Mouse (Mus musculus) midbrain, embryonic 10.5 days (tissue): ENCODE results near the gene Uap1l1. TPM values are rescaled to one million over a fixed set of nuclear protein-coding genes. Genes with fewer than 3 reads are reported as not detected.
"Not testable (repeated sequence)": the region's sequence is repeated elsewhere in the genome, so short reads cannot be mapped to it uniquely, and the experiment has no call there.

Source experiments
- DNase-seq: peaks from one replicate; pipeline ENCODE4 v3.0.0-alpha.2; 2017; ENCODE audit warnings: low spot score
- H3K27ac ChIP-seq: fragments of 300-500 bp; sonication (generic); replicated peaks from 2 replicates; pipeline ENCODE4 v1.5.1; 2016; ENCODE audit warnings: mild to moderate bottlenecking
- H3K27me3 ChIP-seq: fragments of 300-500 bp; sonication (generic); 2 replicates; pipeline ENCODE4 v1.6.1; 2016; ENCODE audit warnings: low read depth, mild to moderate bottlenecking; ENCODE audit not compliant: poor library complexity, severe bottlenecking
- H3K36me3 ChIP-seq: fragments of 300-500 bp; sonication (generic); 2 replicates; pipeline ENCODE4 v1.6.1; 2016; ENCODE audit warnings: mild to moderate bottlenecking, moderate library complexity
- H3K4me1 ChIP-seq: fragments of 300-500 bp; sonication (generic); 2 replicates; pipeline ENCODE4 v1.6.1; 2016
- H3K4me3 ChIP-seq: fragments of 300-500 bp; sonication (generic); 2 replicates; pipeline ENCODE4 v1.5.1; 2016; ENCODE audit warnings: mild to moderate bottlenecking, moderate library complexity
- H3K9me3 ChIP-seq: fragments of 300-500 bp; sonication (generic); replicated peaks from 2 replicates; pipeline ENCODE4 v1.6.1; 2016; ENCODE audit warnings: mild to moderate bottlenecking
- WGBS: fragments of 180-500 bp; shearing (Covaris S2); methylation state at CpG from one replicate; pipeline ENCODE4 v1.1.7; 2016; 5-methylcytosine and 5-hydroxymethylcytosine counted together
- polyA plus RNA-seq: library from polyadenylated mRNA; unstranded; fragments of >200 nt; fragmentation: Nextera tagmentation; extraction: Ambion mirVana; gene quantifications from 2 replicates; pipeline ENCODE4 v1.2.1, GENCODE M21; 2016

Uap1l1 gene
- polyA plus RNA-seq: 6.0 and 8.4 TPM in 2 replicates

DNA sequence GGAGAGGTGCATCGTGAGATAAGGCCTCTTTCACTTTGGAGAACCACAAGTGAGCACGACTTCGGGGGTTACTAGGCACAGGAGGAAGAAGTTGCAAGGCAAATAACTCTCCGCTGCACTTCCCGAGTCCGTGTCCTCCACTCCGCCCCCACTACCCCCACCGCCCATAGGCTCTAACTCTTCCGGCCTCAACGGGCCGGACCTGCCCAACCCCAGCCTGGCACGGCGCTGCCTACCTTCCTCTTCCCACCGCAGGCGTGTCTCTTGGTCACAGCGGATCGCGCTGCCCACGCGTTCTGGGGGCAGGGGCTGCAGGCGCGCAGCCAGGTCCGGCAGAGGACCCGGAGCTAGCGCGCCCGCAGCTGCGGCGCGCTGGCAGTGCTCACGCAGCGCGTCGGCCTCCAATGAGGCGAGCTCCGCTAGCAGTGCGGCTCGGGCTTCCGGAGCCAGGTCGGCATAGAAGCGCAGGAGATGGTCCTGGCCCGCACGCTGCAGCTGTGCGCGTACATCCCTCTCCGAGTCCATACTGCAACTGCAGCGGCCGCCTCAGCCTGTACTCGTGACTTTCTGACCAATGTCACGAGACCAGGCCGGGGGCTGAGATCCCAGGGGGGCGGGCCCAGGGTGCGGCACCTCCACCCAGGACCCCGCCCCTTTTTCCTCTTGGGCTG lies at the start of gene Uap1l1:
Gene Uap1l1, minus strand, starts transcription at position 592 of the 671 bp plus-strand sequence.
- peak within 1 kb of the TSS; percentile 76; the same call in 1 of the 2 replicates for H3K27ac ChIP-seq
- peak within 1 kb of the TSS; percentile 70 for H3K4me3 ChIP-seq
- peaks cover 14% of the 10 kb centered on the region for H3K4me1 ChIP-seq
- peak; percentile 66 for DNase-seq
- H3K9me3 ChIP-seq: no peaks in the 10 kb centered on the region
- H3K36me3 ChIP-seq: no peaks in the 10 kb centered on the region
- H3K27me3 ChIP-seq: peaks cover 50% of the 10 kb centered on the region
- WGBS: under 1% methylated on average over 54 of the region's 54 CpGs

DNA sequence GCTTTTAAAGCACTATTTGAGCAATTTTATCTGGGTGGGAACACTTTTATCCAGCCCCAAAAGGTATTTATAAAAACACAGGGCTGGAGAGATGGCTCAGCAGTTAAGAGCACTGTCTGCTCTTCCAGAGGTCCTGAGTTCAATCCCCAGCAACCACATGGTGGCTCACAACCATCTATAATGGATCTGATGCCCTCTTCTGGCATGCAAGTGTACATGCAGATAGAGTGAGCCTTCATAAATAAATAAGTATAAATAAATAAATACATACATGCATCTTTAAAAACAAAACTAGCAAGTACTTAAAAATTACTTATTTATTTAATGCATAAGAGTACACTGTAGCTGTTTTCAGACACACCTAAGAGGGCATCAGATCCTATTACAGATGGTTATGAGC lies 48.0 kb upstream of the Uap1l1 start:
- not testable (repeated sequence) for H3K27me3 ChIP-seq, DNase-seq, H3K27ac ChIP-seq, H3K4me3 ChIP-seq, H3K4me1 ChIP-seq, H3K9me3 ChIP-seq
- H3K36me3 ChIP-seq: peaks cover 14% of the 10 kb centered on the region

DNA sequence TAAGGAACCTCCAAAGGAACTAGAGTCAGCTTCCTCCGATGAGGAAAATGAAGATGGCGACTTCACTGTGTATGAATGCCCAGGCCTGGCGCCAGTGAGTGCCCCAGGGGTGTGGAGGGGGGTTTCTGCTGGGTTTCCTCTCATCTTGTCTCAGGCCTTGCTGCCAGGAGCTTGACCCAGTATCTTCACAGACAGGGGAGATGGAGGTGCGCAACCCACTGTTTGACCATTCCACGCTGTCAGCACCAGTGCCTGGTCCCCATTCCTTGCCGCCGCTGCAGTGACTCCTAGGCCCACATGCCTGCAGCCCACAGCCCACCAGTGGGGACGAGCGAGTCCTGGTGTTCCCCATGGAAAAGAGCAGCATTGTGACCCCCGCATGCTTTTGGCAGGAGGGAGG lies 43.4 kb upstream of the Uap1l1 start:
- peaks cover 33% of the 10 kb centered on the region for H3K36me3 ChIP-seq
- peaks cover 9% of the 10 kb centered on the region; the same call in 1 of the 2 replicates for H3K27me3 ChIP-seq
- H3K9me3 ChIP-seq: no peaks in the 10 kb centered on the region
- no peak overlapping the region for H3K4me3 ChIP-seq
- no peak for DNase-seq
- no peak overlapping the region for H3K27ac ChIP-seq
- WGBS: 85% methylated on average over 10 of the region's 10 CpGs
- H3K4me1 ChIP-seq: peaks cover 16% of the 10 kb centered on the region

DNA sequence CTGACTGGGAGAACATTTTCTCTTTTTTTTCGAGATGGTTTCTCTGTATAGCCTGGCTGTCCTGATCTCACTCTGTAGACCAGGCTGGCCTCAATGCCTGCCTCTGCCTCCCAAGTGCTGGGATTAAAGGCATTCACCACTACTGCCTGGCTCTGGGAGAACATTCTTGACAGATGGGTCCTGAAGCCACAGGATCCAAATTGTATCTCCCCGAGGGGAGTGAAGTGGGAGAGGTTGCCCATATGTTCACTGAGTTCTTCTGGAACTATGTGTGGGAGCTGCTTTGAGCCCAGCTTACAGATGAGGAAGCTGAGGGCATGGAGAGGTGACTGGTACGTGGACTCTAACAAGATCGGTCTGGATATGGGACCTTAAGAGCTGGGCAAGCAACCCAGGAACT lies 38.5 kb upstream of the Uap1l1 start:
- H3K4me1 ChIP-seq: peaks cover 42% of the 10 kb centered on the region
- H3K27ac ChIP-seq: peak overlapping the region; percentile 88; the same call in 1 of the 2 replicates
- H3K9me3 ChIP-seq: no peaks in the 10 kb centered on the region
- 86% methylated on average over 4 of the region's 4 CpGs for WGBS
- no peak for DNase-seq
- peaks cover 53% of the 10 kb centered on the region for H3K27me3 ChIP-seq
- H3K4me3 ChIP-seq: peak overlapping the region; percentile 83
- H3K36me3 ChIP-seq: peaks cover 25% of the 10 kb centered on the region

DNA sequence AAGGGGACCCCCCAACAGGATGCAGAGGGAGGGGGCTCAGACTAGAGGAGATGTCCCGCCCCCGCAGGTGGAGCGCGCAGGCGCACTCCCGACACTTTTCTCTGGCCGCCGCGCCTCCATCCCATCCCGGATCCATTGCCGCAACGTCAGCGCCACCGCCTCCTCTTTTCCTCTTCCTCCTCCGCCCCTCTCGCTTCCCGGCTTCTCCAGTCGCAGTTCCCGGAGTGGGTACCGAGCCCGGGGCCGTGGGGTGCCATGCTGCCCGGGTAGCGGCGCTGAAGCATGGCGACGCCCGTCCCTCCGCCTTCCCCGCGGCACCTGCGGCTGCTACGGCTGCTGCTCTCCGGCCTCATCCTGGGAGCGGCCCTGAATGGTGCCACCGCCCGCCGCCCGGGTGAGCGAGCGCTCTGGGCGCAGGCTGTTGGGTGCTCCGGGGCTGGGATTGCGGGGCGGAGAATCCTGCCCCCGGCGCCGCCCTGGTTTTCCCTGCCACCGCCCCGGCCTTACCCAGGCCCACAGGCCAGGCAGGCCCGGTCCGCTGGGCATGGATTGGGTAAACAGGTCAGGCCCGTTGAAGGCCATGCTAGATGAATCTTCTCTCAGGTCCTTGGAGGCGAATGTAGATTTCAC lies 37.6 kb upstream of the Uap1l1 start:
- Histone ChIP-seq H3K4me1 (peaks cover 42% of the 10 kb centered on the region), H3K9me3 (no peaks in the 10 kb centered on the region), H3K36me3 (peaks cover 17% of the 10 kb centered on the region), H3K27ac (peak overlapping the region; percentile 88), H3K4me3 (peak overlapping the region; percentile 83), H3K27me3 (peaks cover 62% of the 10 kb centered on the region)
- DNase-seq: peak; percentile 74
- under 1% methylated on average over 54 of the region's 54 CpGs for WGBS

DNA sequence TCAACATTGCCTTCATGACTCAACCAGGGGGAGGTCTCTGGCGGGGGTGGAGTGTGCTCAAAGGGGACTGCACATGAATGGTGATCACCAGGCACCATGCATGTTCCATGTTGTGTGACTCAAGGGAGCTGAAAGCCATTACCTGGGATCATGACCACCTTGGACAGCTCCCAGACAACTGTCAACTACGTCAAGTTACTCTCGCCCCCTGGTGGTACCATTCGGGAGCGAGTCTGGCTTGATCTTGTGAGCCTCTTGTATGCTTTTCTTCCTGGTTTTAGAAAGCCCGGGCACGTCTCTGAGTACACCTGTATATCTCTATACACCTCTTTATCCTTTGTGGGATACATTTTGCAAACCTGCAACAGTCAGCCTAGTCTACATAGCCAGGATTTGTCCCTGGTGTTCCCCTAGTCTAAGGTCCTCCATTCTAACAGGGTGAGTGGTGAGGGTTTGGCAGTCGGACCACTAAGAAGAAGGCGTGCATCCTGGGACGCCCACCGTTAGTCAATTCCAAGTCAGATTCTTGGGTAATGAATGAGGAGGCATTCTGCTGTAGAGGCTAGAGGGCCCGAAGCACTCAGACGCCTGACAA lies 37.0 kb upstream of the Uap1l1 start:
- Histone ChIP-seq H3K4me3 (peak overlapping the region; percentile 83), H3K36me3 (peaks cover 10% of the 10 kb centered on the region; the same call in 1 of the 2 replicates), H3K27me3 (peaks cover 68% of the 10 kb centered on the region), H3K9me3 (no peaks in the 10 kb centered on the region), H3K4me1 (peaks cover 40% of the 10 kb centered on the region), H3K27ac (peak overlapping the region; percentile 88)
- DNase-seq: peak; percentile 81
- 1% methylated on average over 13 of the region's 13 CpGs for WGBS

DNA sequence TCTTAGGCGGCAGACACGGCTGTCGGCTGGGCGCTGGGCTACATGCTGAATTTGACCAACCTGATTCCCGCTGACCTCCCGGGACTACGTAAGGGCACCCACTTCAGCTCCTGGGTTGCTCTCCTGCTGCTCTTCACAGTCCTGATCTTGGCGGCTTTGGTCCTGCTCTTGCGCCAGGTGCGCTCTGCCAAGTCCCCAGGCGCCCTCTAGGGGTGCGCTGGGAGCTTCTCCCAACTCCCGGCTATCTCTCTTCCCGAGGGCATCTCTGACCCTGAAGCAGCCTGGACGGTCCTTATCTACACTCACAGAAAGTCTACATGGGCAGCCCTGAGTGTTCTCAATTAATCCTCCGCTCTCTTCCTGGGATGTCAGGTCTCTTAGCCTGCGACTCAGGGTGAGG lies 35.3 kb upstream of the Uap1l1 start:
- peak; percentile 37 for DNase-seq
- Histone ChIP-seq H3K9me3 (no peaks in the 10 kb centered on the region), H3K27me3 (peaks cover 85% of the 10 kb centered on the region), H3K4me1 (peaks cover 43% of the 10 kb centered on the region), H3K4me3 (peak overlapping the region; percentile 38), H3K36me3 (0 out of 2 replicates have a peak, but pooled peaks cover 4% of the 10 kb centered on the region), H3K27ac (no peak overlapping the region)
- 3% methylated on average over 17 of the region's 17 CpGs for WGBS

DNA sequence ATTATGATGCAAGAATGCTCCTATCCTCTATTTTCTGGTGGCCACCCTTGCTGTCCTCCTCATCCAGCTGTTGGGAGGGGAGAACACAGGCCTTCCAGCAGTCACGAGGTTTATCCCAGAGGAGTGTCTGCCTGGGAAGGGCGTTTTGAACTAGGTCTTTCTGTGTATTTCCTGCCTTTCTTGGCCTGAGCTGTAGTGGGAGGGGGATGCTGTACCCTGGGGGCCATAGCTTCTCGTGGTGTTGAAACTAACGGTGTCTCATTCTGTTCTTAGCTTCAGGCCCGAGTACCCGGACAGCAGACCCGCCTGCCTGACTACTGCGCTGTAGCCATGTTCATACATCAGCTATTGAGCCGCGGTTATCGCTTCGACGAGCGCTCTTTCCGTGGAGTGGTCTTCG lies 34.8 kb upstream of the Uap1l1 start:
- H3K27ac ChIP-seq: no peak overlapping the region

DNA sequence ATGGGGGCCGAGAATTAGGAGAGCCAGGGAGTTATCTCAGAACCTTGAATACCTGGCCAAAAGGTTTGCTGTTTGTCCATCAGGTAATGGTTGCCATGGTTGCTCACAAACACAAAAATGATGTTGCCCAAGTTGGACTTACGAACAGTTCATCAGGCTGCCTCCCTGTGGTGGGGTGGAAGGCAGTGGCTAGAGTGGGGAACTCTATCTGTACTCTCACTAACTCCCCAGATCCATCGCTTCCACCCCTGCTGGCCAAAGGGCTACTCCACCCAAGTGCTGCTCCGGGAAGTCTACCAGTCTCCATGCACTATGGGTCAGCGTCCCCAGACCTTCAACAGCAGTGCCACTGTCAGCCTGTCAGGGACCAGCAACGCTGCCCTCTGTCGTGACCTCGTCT lies 33.6 kb upstream of the Uap1l1 start, which contains the start of gene Npdc1:
Gene Npdc1, plus strand, starts transcription at position 301 of the 400 bp plus-strand sequence.
- H3K27me3 ChIP-seq: peaks cover 95% of the 10 kb centered on the region
- H3K36me3 ChIP-seq: no peaks in the 10 kb centered on the region
- H3K4me1 ChIP-seq: peaks cover 47% of the 10 kb centered on the region
- no peak within 1 kb of the TSS for H3K27ac ChIP-seq
- no peak for DNase-seq
- WGBS: 65% methylated on average over 8 of the region's 8 CpGs
- no peak within 1 kb of the TSS for H3K4me3 ChIP-seq
- H3K9me3 ChIP-seq: no peaks in the 10 kb centered on the region

More for the DNA sequence above, 34.8 kb upstream of the Uap1l1 start:
- WGBS: 28% methylated on average over 16 of the region's 16 CpGs
- no peak for DNase-seq
- 0 out of 2 replicates have a peak, but pooled peaks cover 4% of the 10 kb centered on the region for H3K36me3 ChIP-seq
- H3K27me3 ChIP-seq: peaks cover 90% of the 10 kb centered on the region
- H3K4me3 ChIP-seq: peak overlapping the region; percentile 38
- H3K4me1 ChIP-seq: peaks cover 48% of the 10 kb centered on the region
- no peaks in the 10 kb centered on the region for H3K9me3 ChIP-seq

DNA sequence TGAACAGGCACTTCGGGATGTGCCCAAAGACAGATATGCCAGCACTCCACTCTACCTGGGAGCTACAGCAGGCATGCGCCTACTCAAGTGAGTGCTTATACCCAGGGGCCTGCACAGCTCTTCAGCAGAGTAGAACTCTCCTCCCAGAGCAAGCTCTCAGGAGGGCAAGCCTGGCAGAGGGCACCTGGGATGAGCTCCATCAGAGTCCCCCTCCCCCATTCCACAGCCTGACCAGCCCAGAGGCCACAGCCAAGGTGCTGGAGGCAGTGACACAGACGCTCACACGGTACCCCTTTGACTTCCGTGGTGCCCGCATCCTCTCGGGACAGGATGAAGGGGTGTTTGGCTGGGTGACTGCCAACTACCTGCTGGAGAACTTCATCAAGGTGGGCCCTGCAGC lies 32.6 kb upstream of the Uap1l1 start:
- Histone ChIP-seq H3K36me3 (no peaks in the 10 kb centered on the region), H3K4me3 (no peak overlapping the region)
- DNase-seq: no peak

DNA sequence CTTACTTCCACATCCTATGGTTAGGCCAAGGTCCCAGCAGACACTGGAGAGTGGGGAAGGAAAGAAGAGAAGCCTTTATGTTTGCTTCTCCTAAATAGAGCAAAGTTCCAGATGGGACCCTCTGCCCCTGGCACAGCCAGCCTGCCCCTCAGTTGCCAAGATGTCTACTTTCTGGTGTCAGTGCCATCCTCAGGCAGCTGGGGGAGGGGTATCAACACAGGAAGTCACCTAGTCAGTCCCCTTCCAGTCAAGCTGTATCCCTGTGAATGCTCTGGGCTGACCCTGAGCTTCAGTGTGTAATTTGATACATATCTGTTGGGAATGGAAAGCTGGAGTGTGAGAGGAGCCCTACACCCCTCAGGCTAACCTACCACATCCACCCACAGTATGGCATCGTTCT lies 31.5 kb upstream of the Uap1l1 start:
- Histone ChIP-seq H3K4me1 (peaks cover 27% of the 10 kb centered on the region), H3K4me3 (no peak overlapping the region), H3K36me3 (no peaks in the 10 kb centered on the region), H3K27me3 (peaks cover 84% of the 10 kb centered on the region), H3K9me3 (no peaks in the 10 kb centered on the region), H3K27ac (no peak overlapping the region)
- WGBS: 75% methylated on average over 1 of the region's 1 CpGs
- DNase-seq: no peak

More for the DNA sequence above, 32.6 kb upstream of the Uap1l1 start:
- WGBS: 93% methylated on average over 7 of the region's 7 CpGs
- Histone ChIP-seq H3K9me3 (no peaks in the 10 kb centered on the region), H3K27me3 (peaks cover 89% of the 10 kb centered on the region), H3K4me1 (peaks cover 37% of the 10 kb centered on the region), H3K27ac (no peak overlapping the region)

DNA sequence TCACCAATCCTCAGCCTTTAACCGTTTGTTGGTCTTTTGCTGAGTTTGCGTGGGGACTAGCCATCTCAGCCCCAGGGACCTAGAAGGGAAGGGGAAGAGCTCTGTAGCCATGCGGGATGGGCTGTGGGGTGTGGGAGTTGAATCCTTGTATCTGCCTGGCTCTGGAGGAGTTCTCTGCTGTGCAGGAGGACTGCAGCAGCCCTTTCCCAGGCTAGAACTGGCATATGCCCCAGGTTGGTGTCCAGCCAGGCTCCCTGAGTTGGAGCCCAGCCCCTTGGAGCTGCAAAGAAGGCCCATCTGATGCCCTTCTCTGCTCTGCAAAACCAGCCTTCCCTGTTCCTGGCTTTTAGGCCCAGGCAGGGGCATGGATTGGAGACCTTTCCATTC lies 31.1 kb upstream of the Uap1l1 start:
- H3K27ac ChIP-seq: no peak overlapping the region
- peak overlapping the region; percentile 56 for H3K4me3 ChIP-seq
- H3K4me1 ChIP-seq: peaks cover 27% of the 10 kb centered on the region
- no peak for DNase-seq
- H3K36me3 ChIP-seq: no peaks in the 10 kb centered on the region
- peaks cover 80% of the 10 kb centered on the region for H3K27me3 ChIP-seq
- H3K9me3 ChIP-seq: no peaks in the 10 kb centered on the region
- 23% methylated on average over 3 of the region's 3 CpGs for WGBS
